Mouse (Mus musculus): ENCODE results near the gene Sept9. TPM values are rescaled to one million over a fixed set of nuclear protein-coding genes. Genes with fewer than 3 reads are reported as not detected.
A peak's percentile ranks its signal among the peaks of the same experiment; 100 is the strongest.
"Not testable (repeated sequence)": the region's sequence is repeated elsewhere in the genome, so short reads cannot be mapped to it uniquely, and the experiment has no call there.

Gene Sept9
- total RNA-seq, 1 experiment from 2014 or later: 171 TPM

DNA sequence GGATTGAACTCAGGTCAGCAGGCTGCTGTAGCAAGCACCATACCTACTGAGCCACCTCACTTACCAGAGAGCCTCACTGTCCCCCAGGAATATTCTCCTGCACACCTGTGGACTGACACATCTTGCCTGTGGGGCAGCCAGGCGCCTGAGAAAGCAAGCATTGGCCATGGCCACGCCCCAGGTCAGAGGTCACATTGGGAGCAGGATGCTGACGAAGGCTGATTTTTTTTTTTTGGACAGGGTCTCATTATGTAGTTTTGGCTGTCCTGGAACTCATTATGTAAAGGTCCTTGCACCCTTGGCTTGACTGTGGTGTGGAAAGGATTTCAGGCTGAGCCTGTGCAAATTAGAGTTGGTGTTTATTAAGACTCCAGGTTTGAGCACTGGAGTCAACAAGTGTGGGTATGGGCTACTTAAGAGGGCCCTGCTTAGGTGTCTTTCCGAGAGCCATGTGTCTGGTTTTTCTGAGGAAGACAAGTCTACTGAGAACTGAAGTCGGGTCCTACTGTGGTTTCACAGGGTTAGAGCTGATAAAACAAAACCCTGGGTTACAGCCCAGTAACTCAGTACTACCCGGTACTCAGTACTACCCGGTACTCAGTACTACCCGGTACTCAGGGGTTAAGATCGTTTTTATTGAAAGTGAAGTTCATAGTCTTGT lies 122.0 kb downstream of the Sept9 start:
- no peak for ATAC-seq (replicated peaks in 1 of 2; ENCODE audit: insufficient read depth in 1 of 2, low FRiP score in 2 of 2, low TSS enrichment in 1 of 2, low read depth in 1 of 2, poor library complexity in 2 of 2, severe bottlenecking in 2 of 2)

DNA sequence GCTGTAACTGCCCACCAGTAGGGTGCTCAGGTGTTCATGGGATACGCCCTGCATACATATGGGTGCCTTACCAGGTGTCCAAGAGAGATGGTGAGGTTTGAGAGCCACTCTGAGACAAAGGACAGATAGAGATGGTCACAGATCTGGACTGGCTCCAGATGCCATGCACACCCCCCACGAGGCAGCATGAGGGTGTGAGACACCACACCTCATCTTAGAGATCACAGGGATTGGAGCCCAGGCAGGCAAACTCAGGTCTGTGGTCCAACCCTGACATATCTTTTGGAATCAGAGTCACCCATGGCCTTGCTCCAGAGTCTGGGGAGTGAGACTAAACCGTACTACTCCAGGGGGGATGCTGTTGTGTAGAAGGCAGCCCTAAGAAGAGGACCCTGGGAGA lies 122.8 kb downstream of the Sept9 start:
- ATAC-seq (replicated peaks in 1 of 2; ENCODE audit: insufficient read depth in 1 of 2, low FRiP score in 2 of 2, low TSS enrichment in 1 of 2, low read depth in 1 of 2, poor library complexity in 2 of 2, severe bottlenecking in 2 of 2): no peak

DNA sequence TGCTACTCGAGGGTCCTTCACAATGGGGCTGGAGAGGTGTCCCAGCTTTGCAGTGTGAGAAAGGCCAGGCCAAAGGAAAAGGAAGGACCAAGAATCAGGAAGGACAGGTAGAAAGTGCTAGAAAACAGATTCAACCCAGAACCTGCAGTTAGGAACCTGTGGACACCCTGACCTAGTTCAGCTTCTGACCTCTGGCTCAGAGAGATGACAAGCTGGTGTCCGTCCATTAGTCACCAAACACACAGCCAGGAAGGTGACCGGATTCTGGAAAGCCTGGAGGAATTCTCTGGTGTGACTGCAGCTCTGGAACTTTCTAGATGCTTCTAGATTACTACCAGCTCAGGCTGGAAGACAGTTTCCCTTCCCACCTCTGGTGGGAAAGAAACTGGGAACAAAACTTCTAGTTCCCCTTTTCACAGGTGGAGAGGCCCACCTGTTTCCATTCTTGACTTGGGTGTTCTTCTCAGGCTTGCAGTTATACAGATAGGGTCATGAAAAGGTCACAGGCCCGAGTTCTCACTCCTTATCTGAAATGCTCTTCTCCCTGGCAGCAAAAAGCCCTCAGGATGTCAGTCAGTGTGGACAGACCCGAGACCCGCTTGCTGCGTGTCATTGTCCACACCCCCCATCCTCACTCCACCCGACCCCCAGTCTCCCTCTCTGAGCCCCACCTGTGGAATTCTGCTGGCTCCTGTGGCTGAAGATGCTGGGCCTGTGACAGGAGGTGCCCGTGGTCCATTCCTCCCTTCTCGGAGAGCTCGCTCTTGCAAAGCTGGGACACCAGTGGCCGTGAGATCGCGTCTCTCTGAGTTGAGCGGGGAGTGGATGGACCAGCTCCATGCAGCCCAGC lies 123.5 kb downstream of the Sept9 start:
- no peak for ATAC-seq (replicated peaks in 1 of 2; ENCODE audit: insufficient read depth in 1 of 2, low FRiP score in 2 of 2, low TSS enrichment in 1 of 2, low read depth in 1 of 2, poor library complexity in 2 of 2, severe bottlenecking in 2 of 2)

DNA sequence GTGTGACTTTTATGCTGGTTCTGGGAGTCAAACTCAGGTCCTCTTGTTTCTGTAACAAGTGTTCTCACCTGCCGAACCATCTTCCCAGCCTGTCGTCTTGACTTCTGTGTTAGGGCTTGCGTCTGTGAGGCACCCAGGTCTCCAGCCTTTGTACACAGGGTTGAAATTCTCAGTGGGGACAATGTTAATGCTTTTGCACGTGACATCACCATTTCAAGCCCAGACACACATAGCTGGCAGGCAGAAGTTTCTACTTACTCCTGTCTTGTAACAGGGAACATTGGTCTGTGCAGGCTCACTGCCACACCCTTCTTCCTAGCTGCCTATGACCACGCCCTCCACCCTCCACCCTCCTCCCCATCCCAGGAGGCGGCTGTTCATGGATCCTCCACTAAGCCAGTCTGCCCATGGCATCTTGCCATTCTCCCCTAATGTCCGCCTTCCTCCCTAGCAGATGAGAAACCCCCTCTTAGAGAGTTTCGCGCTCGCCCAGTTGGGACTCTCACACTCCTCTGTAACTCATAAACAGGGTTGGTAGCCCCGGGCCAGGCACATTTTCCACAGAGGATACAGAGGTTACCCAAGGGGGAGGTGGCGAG lies 124.6 kb downstream of the Sept9 start:
- no peak for ATAC-seq (replicated peaks in 1 of 2; ENCODE audit: insufficient read depth in 1 of 2, low FRiP score in 2 of 2, low TSS enrichment in 1 of 2, low read depth in 1 of 2, poor library complexity in 2 of 2, severe bottlenecking in 2 of 2)

DNA sequence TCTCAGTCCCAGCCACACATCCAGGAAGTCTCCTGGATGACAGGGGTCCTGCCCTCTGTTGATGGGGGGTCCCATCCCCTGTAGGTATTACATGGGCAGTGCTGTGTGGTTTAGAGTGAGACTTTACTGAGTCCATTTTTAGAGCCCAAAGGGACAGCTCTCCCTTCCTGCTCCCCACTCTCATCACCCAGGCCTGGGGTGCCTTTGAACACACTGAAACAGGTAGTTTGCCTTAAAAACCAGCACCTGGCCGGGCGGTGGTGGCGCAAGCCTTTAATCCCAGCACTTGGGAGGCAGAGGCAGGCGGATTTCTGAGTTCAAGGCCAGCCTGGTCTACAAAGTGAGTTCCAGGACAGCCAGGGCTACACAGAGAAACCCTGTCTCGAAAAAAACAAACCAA lies 125.3 kb downstream of the Sept9 start:
- not testable (repeated sequence) for ATAC-seq (replicated peaks in 1 of 2; ENCODE audit: insufficient read depth in 1 of 2, low FRiP score in 2 of 2, low TSS enrichment in 1 of 2, low read depth in 1 of 2, poor library complexity in 2 of 2, severe bottlenecking in 2 of 2)

DNA sequence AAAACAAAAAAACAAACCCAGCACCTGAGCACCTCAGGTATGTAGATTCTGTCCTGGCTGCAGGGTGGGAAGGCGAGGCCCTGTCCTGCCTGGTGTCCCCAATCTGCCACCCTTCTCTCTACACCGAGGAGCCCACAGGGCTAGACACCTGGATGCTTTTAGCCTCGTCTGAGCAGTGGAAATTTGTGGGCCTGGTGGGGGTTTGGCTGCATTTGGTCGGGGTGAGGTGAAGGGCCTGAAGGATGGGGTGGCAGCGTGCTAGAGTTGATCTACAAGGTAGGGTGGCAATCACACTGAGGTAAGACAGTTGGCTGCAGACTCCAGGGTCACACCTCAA lies 125.6 kb downstream of the Sept9 start:
- no peak for ATAC-seq (replicated peaks in 1 of 2; ENCODE audit: insufficient read depth in 1 of 2, low FRiP score in 2 of 2, low TSS enrichment in 1 of 2, low read depth in 1 of 2, poor library complexity in 2 of 2, severe bottlenecking in 2 of 2)

DNA sequence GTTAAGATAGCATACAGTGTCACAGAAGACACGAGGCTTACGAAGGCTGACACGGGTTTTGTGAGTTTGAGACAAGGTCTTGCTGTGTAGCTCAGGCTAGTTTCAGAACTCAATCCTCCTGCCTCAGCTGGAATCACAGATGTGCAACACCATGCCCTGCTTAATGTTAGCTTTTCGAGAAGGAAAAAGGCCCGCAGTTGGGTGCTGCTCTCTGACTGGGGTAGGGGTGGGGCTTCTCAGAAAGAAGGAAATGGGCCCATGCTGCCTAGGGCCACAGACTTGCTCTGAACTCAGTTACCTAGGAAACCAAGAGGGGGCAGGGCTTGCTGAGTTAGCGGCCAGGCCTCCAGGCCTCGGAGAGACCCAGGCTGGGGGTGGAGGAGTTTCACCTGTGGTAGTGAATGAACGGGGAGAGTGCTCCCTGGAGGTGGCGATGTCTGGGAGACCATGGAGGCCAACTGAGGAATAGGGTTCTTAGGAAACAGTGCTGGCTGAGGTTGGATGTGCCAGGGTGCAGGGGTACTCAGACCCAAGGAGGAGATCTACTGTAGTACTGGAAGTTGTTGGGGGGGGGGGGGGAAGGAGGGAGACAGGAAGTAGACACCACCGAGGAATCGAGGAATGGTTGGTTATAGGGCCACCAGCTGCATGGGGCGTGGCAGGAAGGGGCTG lies 126.1 kb downstream of the Sept9 start:
- ATAC-seq (replicated peaks in 1 of 2; ENCODE audit: insufficient read depth in 1 of 2, low FRiP score in 2 of 2, low TSS enrichment in 1 of 2, low read depth in 1 of 2, poor library complexity in 2 of 2, severe bottlenecking in 2 of 2): peak; percentile 34 to 69; a peak in 1 of 4 replicates

DNA sequence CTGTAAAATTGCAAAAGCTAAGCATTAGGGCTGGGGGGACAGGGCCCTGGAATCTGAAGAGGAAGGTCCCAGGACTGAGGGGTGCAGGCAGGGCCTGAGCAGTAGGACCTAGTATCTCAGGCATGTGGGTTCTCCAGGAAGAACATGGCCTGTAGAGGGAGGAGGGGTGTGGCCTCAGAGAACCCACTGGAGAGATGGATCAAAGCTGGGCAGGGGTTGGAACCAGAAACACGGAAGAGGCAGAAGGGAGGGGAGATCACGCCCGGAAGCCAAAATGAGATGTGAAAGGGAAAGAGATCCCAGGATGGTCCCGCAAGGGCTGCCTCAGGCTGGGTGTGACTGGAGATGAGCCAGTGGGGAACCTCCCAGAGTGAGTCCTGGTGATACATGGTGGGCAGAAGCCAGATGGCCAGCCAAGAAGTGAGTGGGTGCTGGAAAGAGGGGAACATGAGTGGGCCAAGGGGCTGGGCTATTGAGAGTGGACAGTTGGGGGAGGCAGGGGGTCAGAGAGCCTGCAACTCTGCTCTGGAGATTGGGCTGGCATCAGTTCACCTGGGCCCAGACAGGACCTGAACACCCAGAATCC lies 126.8 kb downstream of the Sept9 start:
- ATAC-seq (replicated peaks in 1 of 2; ENCODE audit: insufficient read depth in 1 of 2, low FRiP score in 2 of 2, low TSS enrichment in 1 of 2, low read depth in 1 of 2, poor library complexity in 2 of 2, severe bottlenecking in 2 of 2): no peak

DNA sequence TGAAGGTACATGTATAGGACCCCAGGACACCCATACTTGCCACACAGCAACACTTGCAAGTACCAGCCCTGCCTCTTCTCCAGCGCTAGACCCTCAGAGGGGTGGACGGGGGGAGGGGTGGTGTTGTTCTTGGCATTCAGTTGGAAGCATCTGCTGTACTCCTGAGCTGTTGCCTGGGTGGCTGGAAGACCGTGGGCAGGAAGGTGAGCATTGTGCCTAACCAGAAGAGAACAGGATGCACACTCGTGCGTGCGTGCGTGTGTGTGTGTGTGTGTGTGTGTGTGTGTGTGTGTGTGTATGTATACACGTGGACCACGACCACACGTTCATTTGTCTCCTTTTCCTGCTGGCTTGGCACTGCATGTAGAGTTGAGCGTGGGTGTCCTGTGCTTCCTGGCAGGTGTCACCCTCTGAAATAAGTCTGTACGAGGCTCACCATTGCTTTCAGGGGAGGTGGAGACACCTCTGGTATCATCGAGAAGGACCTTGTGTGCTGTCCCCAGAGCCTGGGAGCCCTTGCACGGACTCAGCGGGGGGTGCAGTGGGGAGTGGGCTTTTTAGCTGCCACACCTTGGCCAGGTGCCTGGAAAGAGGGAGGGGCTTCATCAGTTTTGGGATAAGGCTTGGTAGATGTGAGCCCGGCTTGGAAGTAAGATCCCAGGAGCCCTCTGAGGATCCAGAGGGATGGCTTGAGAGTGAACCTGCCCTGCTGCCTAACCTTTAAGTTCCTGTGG lies 127.6 kb downstream of the Sept9 start:
- ATAC-seq (replicated peaks in 1 of 2; ENCODE audit: insufficient read depth in 1 of 2, low FRiP score in 2 of 2, low TSS enrichment in 1 of 2, low read depth in 1 of 2, poor library complexity in 2 of 2, severe bottlenecking in 2 of 2): no peak

DNA sequence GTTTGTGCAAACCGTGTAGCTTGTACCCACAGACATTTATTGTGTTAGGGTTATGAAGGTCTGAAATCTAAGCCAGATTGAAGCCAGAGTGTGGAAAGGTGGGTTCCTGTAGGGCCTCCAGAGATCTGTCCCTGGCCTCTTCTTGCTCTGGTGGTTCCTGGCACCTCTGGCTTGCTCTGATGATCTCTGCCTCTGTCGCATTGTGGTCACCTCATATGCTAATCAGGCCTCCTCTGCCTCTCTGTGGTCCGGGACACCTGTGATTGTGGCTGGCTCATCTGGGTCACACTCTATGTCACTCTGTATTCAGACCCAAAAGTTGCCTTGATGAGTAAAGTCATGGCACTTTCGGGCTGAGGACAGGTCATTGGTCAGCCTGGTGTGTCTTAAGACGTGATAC lies 128.2 kb downstream of the Sept9 start:
- ATAC-seq (replicated peaks in 1 of 2; ENCODE audit: insufficient read depth in 1 of 2, low FRiP score in 2 of 2, low TSS enrichment in 1 of 2, low read depth in 1 of 2, poor library complexity in 2 of 2, severe bottlenecking in 2 of 2): no peak

DNA sequence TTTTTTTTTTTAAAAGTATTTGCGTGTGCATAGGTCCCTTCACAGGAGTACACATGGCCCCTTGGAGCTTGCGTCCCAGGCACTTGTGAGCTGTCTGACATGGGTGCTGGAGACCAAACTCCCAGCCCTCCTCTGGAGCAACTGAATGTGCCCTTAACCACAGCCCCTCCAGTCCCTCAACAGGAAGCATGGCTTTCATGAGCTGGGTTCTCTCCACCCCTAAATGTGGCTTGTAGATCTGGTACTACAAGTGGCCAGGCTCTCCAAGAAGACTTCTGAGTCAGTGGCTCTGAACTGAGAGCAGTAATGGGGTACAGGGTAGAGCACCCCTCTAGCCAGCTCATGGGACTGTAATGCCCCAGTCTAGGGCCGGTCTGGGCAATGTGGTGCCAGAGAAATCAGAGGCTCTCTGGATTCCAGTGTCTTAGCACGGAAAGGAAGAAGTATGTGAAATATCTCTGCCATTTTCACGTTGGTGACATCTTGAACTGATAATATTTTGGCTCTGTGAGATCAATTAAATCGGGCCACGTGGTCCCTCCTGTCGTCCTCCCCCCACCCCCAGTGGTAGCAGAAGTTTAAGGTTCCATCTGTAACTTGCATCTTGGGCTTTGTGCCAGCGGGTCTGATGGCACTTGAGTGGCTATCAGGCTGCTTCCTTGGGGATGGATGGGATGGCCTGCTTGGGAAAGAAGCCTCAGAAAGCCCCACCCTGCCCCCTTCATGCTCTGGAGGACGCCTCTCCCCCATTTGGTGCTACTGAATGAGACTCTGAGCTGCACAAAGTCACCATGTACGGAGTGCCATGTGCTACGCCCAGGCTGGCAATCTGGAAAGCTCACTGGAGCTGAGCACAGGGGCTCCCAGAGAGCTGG lies 130.9 kb downstream of the Sept9 start:
- 0 out of 4 replicates have a peak, but pooled peaks of 1 of the 2 experiments have one; percentile 13 for ATAC-seq (replicated peaks in 1 of 2; ENCODE audit: insufficient read depth in 1 of 2, low FRiP score in 2 of 2, low TSS enrichment in 1 of 2, low read depth in 1 of 2, poor library complexity in 2 of 2, severe bottlenecking in 2 of 2)

DNA sequence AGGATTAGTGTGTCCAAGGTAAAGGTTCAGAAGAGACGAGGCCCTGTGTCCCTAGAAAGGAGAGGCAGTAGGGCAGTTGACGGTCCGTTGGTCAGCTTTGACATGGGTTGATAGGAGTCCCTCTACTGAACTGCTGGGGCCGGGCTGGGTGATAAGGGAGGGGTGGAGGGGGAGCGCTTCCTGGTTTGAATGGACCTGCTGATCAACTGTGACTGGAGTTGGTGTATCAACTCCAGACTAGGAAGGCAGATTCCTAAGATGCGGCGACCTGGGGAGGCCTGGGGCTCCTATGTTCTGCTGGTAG lies 131.4 kb downstream of the Sept9 start:
- ATAC-seq (replicated peaks in 1 of 2; ENCODE audit: insufficient read depth in 1 of 2, low FRiP score in 2 of 2, low TSS enrichment in 1 of 2, low read depth in 1 of 2, poor library complexity in 2 of 2, severe bottlenecking in 2 of 2): no peak

DNA sequence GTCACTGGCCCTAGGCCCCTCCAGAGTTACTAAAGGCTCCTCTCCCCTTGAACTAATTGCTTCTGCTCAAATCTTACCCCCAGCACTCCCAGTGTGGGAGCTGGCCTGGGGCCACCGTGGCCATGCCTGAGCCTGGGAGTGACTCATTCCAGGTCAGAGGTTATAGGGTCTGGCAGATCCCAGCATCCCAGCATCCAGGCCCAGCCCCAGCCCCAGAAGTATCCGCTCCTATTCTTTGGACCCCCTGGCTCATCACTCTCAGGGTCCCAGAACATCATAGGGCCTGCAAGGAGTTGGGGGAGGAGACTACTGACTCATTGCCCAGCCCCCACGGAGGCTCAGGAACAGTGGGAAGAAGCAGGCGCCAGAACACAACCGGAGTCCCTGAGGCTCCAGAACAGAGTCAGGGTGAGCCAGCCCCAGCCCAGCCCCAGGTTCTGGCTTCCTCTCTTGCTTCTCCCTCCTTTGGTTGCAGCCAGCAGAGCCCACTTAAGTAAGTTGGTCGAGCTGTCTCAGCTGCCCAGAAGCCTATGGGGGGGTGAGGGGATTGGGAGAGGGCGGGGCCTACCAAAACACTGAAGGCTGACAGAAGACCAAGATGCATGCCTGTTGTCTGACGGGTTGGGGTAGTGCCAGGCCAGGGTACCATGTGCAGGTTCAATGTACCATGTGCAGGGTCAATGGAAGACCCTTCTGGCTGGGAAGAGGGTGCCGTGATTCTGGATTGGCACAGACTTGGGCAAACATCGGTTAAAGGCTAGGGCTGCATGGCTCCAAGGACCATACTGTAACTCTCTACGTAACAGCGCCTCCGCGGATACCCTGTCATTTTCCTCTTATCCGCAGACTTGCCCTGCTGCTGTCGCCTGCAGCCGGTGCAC lies 132.1 kb downstream of the Sept9 start:
- no peak for ATAC-seq (replicated peaks in 1 of 2; ENCODE audit: insufficient read depth in 1 of 2, low FRiP score in 2 of 2, low TSS enrichment in 1 of 2, low read depth in 1 of 2, poor library complexity in 2 of 2, severe bottlenecking in 2 of 2)

DNA sequence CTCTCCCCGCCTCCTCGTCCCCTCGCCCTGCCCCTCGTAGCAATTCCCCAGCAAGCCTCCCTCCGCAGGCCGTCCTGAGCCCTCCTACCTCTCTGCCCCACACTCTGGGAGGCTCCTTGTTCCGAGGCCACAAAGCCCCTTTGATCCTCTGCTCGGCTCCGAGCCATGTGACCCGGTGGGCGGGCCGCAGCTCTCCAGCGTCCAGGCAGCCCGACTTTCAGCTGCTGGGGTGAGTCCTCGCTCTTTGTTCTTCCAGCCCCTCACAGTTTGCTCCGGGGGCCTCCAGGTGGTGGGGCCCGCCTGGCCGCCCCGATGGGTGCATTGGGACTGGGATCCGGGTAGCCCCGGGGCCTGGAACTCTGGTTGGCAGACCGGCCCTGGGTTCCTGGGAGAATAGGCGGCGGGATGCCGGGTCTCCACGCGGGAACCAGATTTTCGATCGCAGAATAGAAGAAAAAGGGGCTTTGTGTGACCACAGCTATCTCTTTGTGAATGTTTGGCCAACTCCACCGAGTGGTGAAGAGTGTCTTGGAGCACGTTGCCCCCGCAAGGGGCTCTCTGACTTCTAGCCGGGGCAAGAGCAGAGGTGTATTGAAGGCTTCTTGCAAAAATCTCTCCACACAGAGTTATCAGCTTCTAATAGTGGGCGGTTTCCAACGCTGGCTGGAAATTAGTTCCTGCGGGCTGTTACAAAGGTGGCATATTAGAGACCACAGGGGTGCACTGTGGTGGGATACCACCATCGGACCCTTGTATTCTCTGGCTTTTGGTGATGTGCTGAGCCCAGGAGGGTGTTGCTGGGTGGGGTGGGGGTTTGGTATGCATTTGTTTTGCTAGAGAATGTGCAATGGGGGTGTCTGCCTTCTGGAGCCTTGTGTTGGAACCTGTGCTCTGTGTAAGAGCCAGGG lies 133.0 kb downstream of the Sept9 start:
- ATAC-seq (replicated peaks in 1 of 2; ENCODE audit: insufficient read depth in 1 of 2, low FRiP score in 2 of 2, low TSS enrichment in 1 of 2, low read depth in 1 of 2, poor library complexity in 2 of 2, severe bottlenecking in 2 of 2): peak; percentile 33 to 42; a peak in 2 of 4 replicates

Data from hematopoietic stem cell, adult 5-6 weeks (primary cell).